Mouse (Mus musculus): ENCODE measurements around the gene Gm16181.

DNA sequence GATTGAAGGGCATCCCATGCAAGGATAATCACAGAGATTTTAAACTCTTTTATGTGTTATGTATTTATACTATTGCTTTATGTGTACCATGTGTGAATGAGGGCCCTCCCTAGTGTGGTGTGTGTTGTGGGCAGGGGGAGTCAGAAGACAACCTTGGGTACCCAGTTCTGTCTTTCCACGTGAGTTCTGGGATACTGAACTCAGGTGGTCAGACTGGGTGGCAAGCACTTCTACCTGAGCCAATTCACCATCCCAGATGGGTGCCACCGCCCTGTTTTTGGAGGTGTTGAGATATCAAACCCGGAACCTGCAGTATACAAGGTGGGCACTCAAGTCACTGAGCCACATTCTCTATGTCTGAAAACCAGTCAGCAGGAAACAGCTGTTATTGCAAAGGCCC, 51.6 kb downstream of the Gm16181 start:
- TF ChIP-seq CTCF (IDR thresholded peaks at IDR 0.05; ENCODE audit: insufficient read depth, low read length): no peak
- TF ChIP-seq POLR2A (IDR thresholded peaks at IDR 0.05; ENCODE audit: borderline replicate concordance, extremely low read depth, low read depth, low read length): no peak

All from lung, adult 2 months (tissue).